Mouse (Mus musculus) lung, postnatal 10 days (tissue): ENCODE results near the gene Rabif.
"Not testable (repeated sequence)": the region's sequence is repeated elsewhere in the genome, so short reads cannot be mapped to it uniquely, and the experiment has no call there.

Experiments used
- DNase-seq: peaks from one replicate; pipeline ENCODE4 v3.0.0; 2021

Gene Rabif

GRCm38 (mm10) chr1:134513312-134513860 lies 18.9 kb downstream of the Rabif start:
- DNase-seq = peak; percentile 66

DNA sequence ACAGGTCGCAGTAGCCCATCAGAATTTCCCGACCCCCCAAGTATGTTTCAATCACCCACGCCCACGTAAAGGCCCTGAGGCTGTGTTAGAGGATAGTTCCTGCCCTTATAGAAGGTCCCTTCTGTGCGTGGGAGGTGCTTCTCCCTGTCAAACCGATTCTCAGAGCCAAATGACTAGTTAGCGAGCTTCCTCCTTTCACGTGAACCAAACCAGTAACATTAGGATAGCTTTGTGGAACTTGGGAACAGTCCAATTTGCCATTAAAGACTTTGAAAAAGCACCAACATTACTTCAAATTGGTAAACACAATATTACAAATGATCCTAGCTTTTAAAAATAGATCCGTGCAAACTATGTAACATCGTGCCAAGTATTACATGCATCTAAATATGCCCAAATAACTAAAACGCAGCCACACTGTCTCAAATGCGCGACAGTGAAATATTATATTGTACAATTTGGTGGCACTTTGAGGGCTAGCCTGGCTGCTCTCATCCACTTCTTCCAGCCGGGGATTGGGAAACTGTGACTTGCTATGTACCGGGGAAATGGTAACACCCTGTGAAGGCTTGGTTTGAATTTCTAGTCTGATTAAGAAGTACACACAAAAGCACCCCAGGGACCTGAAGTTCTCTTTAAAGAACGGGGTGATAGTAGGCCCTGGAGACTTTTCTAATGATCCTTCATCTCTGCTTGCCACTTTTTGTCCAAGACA lies 19.6 kb downstream of the Rabif start:
- DNase-seq = peak; percentile 40

DNA sequence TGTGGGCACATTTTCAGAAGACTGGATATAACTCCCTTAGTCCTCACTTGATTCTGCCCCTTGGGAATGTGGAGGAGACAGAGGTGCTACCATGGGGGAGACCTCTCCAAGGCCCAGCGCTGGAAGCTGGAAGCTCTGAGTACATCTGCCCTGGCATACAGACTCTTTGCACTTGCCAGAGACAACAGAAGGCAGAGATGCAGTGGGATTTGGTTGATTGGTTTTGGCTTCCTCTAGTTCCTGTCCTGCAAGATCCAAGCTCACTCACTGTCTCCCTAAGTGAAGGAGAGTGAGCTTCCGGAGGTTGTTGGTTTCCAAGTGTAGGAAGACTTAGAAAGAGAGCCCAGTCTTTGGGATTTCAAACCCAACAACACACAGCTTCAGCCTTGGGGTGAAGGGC lies 21.4 kb downstream of the Rabif start:
- no peak for DNase-seq

DNA sequence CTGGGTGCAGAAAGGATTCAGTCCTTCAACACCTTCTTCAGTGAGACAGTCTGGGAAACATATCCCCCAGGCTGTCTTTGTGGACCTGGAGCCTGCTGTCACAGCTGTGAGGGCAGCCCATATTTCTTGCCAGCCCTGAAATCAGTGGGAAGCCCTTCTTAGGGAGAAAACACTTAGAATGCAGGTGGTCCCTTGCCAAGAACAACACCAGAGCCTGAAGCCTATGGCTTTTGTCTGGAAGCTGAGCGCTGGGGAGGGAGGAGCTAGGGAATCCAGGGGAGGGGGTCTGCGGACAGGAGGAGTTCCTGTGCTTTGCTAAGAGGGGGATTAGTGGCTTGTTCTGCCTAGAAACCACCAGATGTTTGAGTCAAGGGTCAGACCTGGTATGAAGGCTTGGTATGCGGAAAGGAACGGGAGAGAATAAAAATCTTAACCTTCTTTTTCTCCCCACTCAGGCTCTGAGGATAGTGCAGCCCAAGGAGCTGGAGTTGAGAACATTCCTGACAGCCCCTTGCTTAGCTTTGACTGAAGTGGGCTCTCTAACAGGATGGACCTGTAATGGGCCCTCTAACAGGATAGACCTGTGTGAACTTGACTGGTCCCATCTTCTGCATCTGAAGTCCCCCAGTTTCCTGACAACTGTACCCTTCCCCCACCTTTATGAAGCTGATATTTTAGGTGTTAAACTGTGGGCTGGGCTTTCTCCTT lies 22.2 kb downstream of the Rabif start:
- peak; percentile 43 for DNase-seq

- DNase-seq = not testable (repeated sequence)
These were observed 23.4 kb downstream of the Rabif start for GRCm38 (mm10) chr1:134517841-134518240.

GRCm38 (mm10) chr1:134518677-134519076 lies 24.2 kb downstream of the Rabif start:
- DNase-seq = peak; percentile 96

- not testable (repeated sequence) for DNase-seq
These were observed 24.8 kb downstream of the Rabif start for GRCm38 (mm10) chr1:134519201-134519600.

GRCm38 (mm10) chr1:134520001-134520721 lies 25.7 kb downstream of the Rabif start:
- no peak for DNase-seq

- DNase-seq = no peak
These were observed 26.7 kb downstream of the Rabif start for GRCm38 (mm10) chr1:134521163-134521562.

DNA sequence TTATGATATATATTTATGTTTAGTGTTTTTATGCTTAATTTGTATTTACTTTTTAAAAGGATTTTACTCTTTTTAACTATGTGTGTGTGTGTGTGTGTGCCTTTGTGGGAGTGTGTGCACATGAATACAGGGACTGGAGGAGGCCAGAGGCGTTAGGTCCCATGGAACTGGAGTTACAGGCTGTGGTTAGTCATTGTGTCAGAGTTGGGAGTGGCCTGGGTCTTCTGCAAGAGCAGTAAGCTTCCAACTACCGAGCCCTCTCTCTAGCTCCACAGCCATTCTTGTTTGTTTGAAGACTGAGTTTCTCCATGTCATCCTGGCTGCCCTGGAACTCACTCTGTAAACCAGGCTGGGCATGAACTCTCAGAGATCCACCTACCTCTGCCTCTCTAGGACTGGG lies 27.9 kb downstream of the Rabif start:
- DNase-seq = peak; percentile 16

DNA sequence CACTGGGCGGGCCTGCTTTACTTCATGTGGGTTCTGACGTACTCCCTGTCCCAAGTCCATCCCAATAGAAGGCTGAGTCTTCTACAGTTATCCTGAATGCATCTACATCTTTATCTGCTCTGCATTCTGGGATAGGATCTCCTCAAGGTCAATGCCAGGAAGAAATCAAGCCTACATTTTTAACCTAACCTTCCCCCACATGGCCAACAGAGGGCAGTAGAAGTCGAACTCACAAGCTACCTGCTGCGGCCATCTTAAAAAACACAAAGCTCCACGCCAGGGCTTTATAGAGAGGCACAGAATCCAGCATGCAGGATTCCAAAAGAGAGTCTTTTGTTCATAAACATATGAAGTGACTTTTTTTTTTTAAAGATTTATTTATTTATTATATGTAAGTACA lies 30.0 kb downstream of the Rabif start:
- DNase-seq = peak; percentile 44

DNA sequence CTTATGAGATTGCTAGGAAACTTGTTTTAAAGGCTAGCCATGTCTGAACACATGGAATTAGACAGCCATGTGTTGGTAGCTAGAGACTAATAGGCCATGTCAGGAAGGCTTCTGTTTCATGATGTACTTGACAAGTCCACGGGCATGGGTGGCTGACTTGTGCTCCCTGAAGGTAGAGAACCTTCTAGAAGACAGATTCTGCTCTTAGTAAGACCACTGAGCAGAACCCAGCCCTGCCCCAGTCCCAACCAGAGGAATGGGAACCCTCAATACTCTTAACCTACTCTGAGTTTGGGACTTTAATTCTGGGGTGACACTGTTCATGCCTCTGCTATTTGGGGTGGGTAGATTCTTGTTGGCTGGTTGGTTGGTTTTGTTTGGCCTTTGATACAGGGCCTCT lies 30.6 kb downstream of the Rabif start:
- DNase-seq = no peak

DNA sequence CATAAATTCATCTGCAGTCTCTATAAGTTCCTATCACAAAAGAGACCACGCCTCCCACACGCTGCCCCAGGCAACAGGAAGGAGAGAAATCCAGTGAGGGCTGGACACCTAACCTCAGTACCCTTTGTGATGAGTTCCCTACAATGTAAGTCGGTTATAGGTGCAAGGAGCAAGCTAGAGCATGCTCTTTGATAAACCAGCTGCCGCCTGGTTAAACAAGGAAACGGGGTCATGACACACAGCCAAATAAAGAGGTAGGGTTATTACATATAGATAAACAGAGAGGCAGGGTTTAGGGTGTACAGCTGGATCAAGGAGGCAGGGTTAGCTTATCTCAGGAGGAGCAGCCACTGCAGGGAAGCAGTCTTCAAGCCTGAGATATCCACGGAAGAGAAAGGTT lies 32.3 kb downstream of the Rabif start:
- DNase-seq = no peak

- DNase-seq = no peak
These were observed 36.2 kb downstream of the Rabif start for GRCm38 (mm10) chr1:134530618-134531017.

DNA sequence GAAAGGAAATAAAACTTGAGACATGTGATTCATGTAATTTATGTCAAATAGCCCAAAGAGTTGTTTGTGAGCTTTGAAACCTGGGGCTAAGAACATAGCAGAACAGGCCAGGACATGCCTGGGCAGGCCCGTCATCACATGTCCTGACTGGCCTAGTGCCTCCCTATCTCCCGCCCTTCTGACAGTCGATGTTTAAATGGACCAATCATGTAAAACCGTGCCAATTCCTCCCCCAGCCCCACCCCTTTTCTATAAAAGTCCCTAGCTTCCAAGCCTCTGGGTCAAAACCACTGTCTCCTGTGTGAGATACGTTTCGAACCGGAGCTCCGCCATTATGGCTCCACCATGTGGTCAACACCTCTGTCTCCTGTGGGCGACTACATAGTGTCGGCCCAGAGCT lies 39.3 kb downstream of the Rabif start:
- DNase-seq = not testable (repeated sequence)

DNA sequence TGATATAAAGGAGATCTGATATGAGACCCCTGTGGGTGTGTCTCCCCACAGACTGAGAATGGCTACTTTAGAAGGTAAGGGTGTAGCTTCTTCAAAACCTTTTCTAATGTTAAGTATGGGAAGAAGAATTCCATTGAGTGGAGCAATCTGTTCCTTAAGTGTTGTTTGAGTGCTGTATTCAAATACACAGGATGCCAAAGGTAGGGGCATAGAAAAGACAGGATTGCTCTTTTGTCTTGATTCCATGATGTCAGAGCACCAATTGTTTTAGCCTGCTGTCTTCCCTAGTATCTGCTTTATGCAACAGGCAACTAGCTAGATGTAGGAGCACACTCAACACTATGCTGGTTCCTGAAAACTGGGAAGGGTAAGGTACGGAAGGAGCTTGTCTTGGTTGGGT lies 40.6 kb downstream of the Rabif start:
- DNase-seq = no peak

- no peak for DNase-seq
These were observed 41.1 kb downstream of the Rabif start for GRCm38 (mm10) chr1:134535513-134535912.

- DNase-seq = no peak
These were observed 46.2 kb downstream of the Rabif start for GRCm38 (mm10) chr1:134540610-134541009.

DNA sequence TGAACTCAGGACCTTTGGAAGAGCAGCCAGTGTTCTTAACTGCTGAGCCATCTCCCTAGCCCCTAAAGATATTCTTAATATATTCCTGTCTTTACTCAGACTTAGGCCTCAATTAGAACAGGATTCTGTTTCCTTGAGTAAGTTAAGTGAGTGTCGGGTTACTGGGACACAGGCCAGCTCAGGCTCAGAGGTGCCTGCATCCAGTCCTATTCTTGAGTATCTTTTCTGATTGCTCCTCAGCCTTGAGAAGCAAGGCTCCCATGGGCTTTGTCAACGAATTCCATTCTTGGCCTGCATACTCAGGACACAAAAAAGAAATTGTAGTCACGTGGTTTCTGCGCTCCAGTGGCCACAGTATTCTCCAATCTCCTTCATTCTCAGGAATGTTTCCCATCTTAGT lies 53.8 kb downstream of the Rabif start:
- DNase-seq = no peak

DNA sequence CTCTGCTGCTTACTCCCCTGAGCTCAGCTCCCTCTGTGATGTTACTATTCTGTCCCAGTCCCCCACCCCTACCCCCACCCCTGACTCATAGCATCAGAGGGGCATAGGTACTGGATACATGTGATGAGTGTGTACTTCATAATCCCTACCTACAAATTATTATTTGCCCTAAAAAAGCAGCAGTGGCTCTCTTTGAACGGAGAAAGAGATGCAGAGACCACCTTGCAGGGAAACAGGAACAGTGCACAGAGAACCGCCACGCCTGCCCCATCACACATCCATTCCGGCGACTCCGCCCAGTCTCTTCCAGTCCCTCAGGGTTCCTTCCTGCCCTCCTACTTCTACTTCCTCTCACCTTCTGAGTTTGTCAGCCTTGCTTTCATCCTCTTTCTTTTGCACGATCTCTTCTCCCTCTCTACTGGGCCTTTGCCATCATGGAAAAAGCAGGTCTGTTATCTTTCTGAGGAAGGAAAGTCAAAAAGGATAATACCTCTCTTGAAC lies 55.2 kb downstream of the Rabif start, which contains the start of gene Mgat4e:
Gene Mgat4e (minus strand): TSS at position 51 of the 501 bp plus-strand sequence.
- DNase-seq = no peak

DNA sequence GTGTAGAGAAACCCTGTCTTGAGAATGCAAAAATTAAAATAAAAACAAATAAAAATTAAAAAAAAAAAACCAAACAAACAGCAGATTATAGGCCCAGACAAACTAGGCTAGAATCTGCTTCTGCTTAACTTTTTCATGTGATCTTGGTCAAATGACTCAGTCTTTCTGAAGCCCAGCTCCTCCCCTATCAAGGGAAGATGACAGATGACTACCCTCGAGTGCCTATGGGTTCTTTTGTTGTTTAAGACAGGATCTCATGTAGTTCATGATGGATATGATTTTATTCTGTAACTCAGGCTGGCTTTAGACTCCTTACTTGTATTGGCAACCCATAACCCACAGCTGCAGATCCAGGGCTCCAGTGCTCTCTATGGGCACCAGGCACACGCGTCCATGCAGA lies 57.4 kb downstream of the Rabif start:
- DNase-seq = no peak

GRCm38 (mm10) chr1:134552396-134552795 lies 57.9 kb downstream of the Rabif start:
- DNase-seq = no peak

- DNase-seq = peak; percentile 44
These were observed 60.9 kb downstream of the Rabif start for GRCm38 (mm10) chr1:134555240-134555870.
